In the genomic region with DNA sequence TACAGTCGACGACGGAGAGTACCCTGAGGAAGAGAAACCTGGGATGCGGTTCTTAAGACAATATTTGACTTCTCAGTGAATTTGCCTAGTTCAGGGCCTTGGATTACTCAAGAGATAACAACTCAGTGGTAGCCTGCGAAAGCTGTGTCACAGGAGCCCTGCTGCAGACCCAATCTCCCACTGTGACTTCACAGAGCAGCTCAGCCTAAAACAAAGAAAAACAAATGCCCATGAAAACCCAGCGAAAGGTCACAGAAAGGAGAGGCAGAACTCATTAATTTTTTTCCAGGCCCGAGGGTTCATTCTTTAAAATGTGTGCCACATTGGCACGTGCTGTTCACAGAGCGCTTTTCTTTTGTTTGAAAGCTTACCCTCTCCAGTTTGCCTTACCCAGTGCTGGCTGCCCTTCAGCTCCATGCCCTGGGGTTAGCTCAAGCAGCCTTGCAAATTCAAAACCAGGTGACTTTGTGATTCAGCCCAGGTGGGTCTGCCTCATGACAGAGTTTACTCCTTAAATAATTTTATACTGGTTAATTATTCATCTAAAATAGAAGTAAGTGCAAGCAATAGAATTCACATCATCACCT, we compare ENCODE assay signal across 12 mouse cellular contexts.
DNase-seq lines count a peak whose midpoint lies in the region; ATAC-seq and TF ChIP-seq lines count a peak whose summit lies in the region.
"Had no signal": no experiment of that assay in that cellular context is flagged by ENCODE, and none has a peak within 500 bp of the region (broad histone marks: within the 10 kb centered on the region; RNA-seq: fewer than 3 reads in every experiment).

No protein-coding gene starts in this region.

- TF ChIP-seq CTCF in intestine, postnatal 0 days (IDR thresholded peaks at IDR 0.05; ENCODE audit: low read depth): no peak

- H3K4me1 ChIP-seq in intestine, postnatal 0 days (replicated peaks; ENCODE audit: control insufficient read depth, insufficient read depth, low read length): no peaks in the 10 kb centered on the region
- H3K4me1 ChIP-seq: heart, embryonic 13.5 days had no signal

- H3K9me3 ChIP-seq in intestine, postnatal 0 days (ENCODE audit: control insufficient read depth): no peaks in the 10 kb centered on the region
- H3K9me3 ChIP-seq: heart, embryonic 13.5 days had no signal

- no peak overlapping the region for H3K27ac ChIP-seq in intestine, postnatal 0 days (ENCODE audit: low read depth, low read length)
- H3K27ac ChIP-seq: heart, embryonic 13.5 days had no signal

- WGBS in intestine, postnatal 0 days: 37% methylated on average over 9 of the region's 9 CpGs

- intact Hi-C loops in left cerebral cortex, postnatal 14 days (cut with DNase I): no loop called here

- no peak for ATAC-seq in cerebellum, adult (ENCODE audit: insufficient number of reproducible peaks, low FRiP score, low TSS enrichment)
- ATAC-seq in intestine, postnatal 0 days: no peak
- ATAC-seq: intestine, embryonic 16.5 days had no signal

- no peaks in the 10 kb centered on the region for H3K36me3 ChIP-seq in intestine, postnatal 0 days (ENCODE audit: control insufficient read depth, insufficient read depth)
- H3K36me3 ChIP-seq: heart, embryonic 13.5 days had no signal

- DNase-seq in cerebellum, adult 9-11 months: peak; percentile 8
- peak; percentile 17 for DNase-seq in embryo, embryonic 9.5 days (ENCODE audit: extremely low spot score)
- peak; percentile 56 for DNase-seq in kidney, adult 18-20 months
- DNase-seq in mesoderm, embryonic 11.5 days (ENCODE audit: low read depth, low spot score): peak; percentile 6
- no peak for DNase-seq in testis, postnatal 14 days (ENCODE audit: low spot score)
- DNase-seq in left cerebral cortex, postnatal 14 days (ENCODE audit: low spot score in 2 of 2): no peak
- DNase-seq: adrenal gland, postnatal 14 days; lung, postnatal 14 days had no signal

- no peak overlapping the region for H3K4me3 ChIP-seq in intestine, postnatal 0 days (ENCODE audit: low read depth, low read length)
- H3K4me3 ChIP-seq: heart, embryonic 13.5 days had no signal

- no peak overlapping the region for H3K9ac ChIP-seq in intestine, postnatal 0 days (ENCODE audit: low read depth, low read length)
- H3K9ac ChIP-seq: heart, embryonic 13.5 days had no signal

- no peak overlapping the region for H3K4me2 ChIP-seq in intestine, postnatal 0 days (replicated peaks; ENCODE audit: low read depth)
- H3K4me2 ChIP-seq: heart, embryonic 13.5 days had no signal

- no peaks in the 10 kb centered on the region for H3K27me3 ChIP-seq in intestine, postnatal 0 days (replicated peaks; ENCODE audit: control insufficient read depth, insufficient read depth, low read length)
- H3K27me3 ChIP-seq: heart, embryonic 13.5 days had no signal

Comparison
In these comparisons a context has a peak if more than half of its experiments do, and no peak if none do; other contexts are left out.
1. DNase-seq: peak in cerebellum, adult 9-11 months (single experiment), embryo, embryonic 9.5 days (single experiment), kidney, adult 18-20 months (single experiment) and mesoderm, embryonic 11.5 days (single experiment); none in testis, postnatal 14 days (single experiment) and left cerebral cortex, postnatal 14 days (0 of 2).